8 mouse cellular contexts compared by ENCODE assay signal in genomic region chr1:54912290-54913062, GRCm38 (mm10). TPM values are rescaled to one million over a fixed set of nuclear protein-coding genes. Genes with fewer than 3 reads are reported as not detected.
DNase-seq lines count a peak whose midpoint lies in the region; ATAC-seq and TF ChIP-seq lines count a peak whose summit lies in the region.

No protein-coding gene starts in this region.

- no peak for TF ChIP-seq POLR2A in bone marrow, adult 2 months (IDR thresholded peaks at IDR 0.05; ENCODE audit: borderline replicate concordance, control insufficient read depth, low read depth, low read length)

- H3K4me3 ChIP-seq in bone marrow, adult 2 months (replicated peaks; ENCODE audit: control insufficient read depth, low read depth, low read length), result no peak overlapping the region
- no peak overlapping the region for H3K4me3 ChIP-seq in limb, embryonic 13.5 days

- no peaks in the 10 kb centered on the region for H3K9me3 ChIP-seq in limb, embryonic 13.5 days

- H3K4me2 ChIP-seq in limb, embryonic 13.5 days (replicated peaks), result 0 out of 2 replicates have a peak overlapping the region, but pooled peaks have one; percentile 16

- peak; percentile 33 to 62 for DNase-seq in kidney, postnatal 36 days
- DNase-seq in kidney, adult 8-10 months, result no peak
- no peak for DNase-seq in right cerebral cortex, postnatal 10 days (ENCODE audit: low spot score in 2 of 2)
- no peak for DNase-seq in frontal cortex, postnatal 10 days (ENCODE audit: low spot score in 2 of 2)

- ATAC-seq in granulocyte monocyte progenitor cell, adult 5-6 weeks (replicated peaks; ENCODE audit: poor library complexity, severe bottlenecking), result peak; percentile 74
- no peak for ATAC-seq in limb, embryonic 13.5 days (ENCODE audit: low FRiP score, low read depth)
- no peak for ATAC-seq in cerebellum, adult (ENCODE audit: insufficient number of reproducible peaks, low FRiP score, low TSS enrichment)

- WGBS in bone marrow, adult 2 months, result 13% methylated on average over 7 of the region's 7 CpGs
- WGBS in limb, embryonic 13.5 days, result 42% methylated on average over 7 of the region's 7 CpGs

- peaks cover 24% of the 10 kb centered on the region for H3K4me1 ChIP-seq in bone marrow, adult 2 months (ENCODE audit: control insufficient read depth, insufficient read depth, low read length)
- H3K4me1 ChIP-seq in limb, embryonic 13.5 days, result peaks cover 87% of the 10 kb centered on the region

- H3K27me3 ChIP-seq in limb, embryonic 13.5 days, result no peaks in the 10 kb centered on the region

- H3K9ac ChIP-seq in limb, embryonic 13.5 days, result no peak overlapping the region

- peak overlapping the region; percentile 78 for H3K27ac ChIP-seq in bone marrow, adult 2 months (ENCODE audit: control insufficient read depth, insufficient read depth, low read depth, low read length, poor library complexity)
- H3K27ac ChIP-seq in limb, embryonic 13.5 days, result no peak overlapping the region

- no peaks in the 10 kb centered on the region for H3K36me3 ChIP-seq in limb, embryonic 13.5 days

- TF ChIP-seq CTCF in bone marrow, adult 2 months (IDR thresholded peaks at IDR 0.05; ENCODE audit: control insufficient read depth, insufficient read depth, low read length), result no peak

RNA-seq across cellular contexts. Expression of gene Ankrd44, which starts 13.7 kb away (rescaled TPM):
- 12.1 and 47.3 TPM in 2 replicates for polyA plus RNA-seq in bone marrow, adult 2 months (2011; ENCODE audit: insufficient read depth, insufficient read length, low replicate concordance, missing spikeins)
- total RNA-seq in granulocyte monocyte progenitor cell, adult 5-6 weeks (2014; fragmentation: Nextera tagmentation), result 99.4 and 128 TPM in 2 replicates
- 77.5 and 82.6 TPM in 2 replicates for total RNA-seq in granulocyte monocyte progenitor cell, adult 5-6 weeks (2017)
- 20.3 and 23.0 TPM in 2 replicates for polyA plus RNA-seq in limb, embryonic 13.5 days (2015; fragmentation: Nextera tagmentation; extraction: Ambion mirVana)

Comparison
In these comparisons a context has a peak if more than half of its experiments do, and no peak if none do; other contexts are left out.
1. DNase-seq: peak in kidney, postnatal 36 days (2 of 2); none in kidney, adult 8-10 months (0 of 2), right cerebral cortex, postnatal 10 days (0 of 2) and frontal cortex, postnatal 10 days (0 of 2).